Mouse (Mus musculus): ENCODE measurements around the gene Cldn15.

- no peak for TF ChIP-seq CTCF (conservative IDR thresholded peaks at IDR 0.05 in 1 of 2, IDR thresholded peaks at IDR 0.05 in 1 of 2; ENCODE audit: low read depth in 2 of 2, low read length in 2 of 2)
- no peak for TF ChIP-seq MAFK (IDR thresholded peaks at IDR 0.05; ENCODE audit: insufficient replicate concordance, low read length)
These were observed 1.2 kb downstream of the Cldn15 start for GRCm38 (mm10) chr5:136967592-136967991.
